Mouse (Mus musculus): ENCODE measurements around the gene Tmem25.

GRCm38 (mm10) chr9:44767101-44768028 is 31.7 kb downstream of the Tmem25 start, which contains the start of the genes Arcn1 and Ift46:
- peak; percentile 74 for TF ChIP-seq POLR2A (IDR thresholded peaks at IDR 0.05; ENCODE audit: borderline replicate concordance, insufficient read depth, low read length)
- TF ChIP-seq CTCF (IDR thresholded peaks at IDR 0.05; ENCODE audit: borderline replicate concordance, insufficient read depth, low read depth, low read length) = no peak
